Mouse (Mus musculus): ENCODE results near the gene Ywhaq. TPM values are rescaled to one million over a fixed set of nuclear protein-coding genes. Genes with fewer than 3 reads are reported as not detected.
A peak's percentile ranks its signal among the peaks of the same experiment; 100 is the strongest.

The Ywhaq gene
- 417 and 427 TPM in 2 replicates for polyA plus RNA-seq (2014; fragmentation: Nextera tagmentation; extraction: Ambion mirVana)

DNA sequence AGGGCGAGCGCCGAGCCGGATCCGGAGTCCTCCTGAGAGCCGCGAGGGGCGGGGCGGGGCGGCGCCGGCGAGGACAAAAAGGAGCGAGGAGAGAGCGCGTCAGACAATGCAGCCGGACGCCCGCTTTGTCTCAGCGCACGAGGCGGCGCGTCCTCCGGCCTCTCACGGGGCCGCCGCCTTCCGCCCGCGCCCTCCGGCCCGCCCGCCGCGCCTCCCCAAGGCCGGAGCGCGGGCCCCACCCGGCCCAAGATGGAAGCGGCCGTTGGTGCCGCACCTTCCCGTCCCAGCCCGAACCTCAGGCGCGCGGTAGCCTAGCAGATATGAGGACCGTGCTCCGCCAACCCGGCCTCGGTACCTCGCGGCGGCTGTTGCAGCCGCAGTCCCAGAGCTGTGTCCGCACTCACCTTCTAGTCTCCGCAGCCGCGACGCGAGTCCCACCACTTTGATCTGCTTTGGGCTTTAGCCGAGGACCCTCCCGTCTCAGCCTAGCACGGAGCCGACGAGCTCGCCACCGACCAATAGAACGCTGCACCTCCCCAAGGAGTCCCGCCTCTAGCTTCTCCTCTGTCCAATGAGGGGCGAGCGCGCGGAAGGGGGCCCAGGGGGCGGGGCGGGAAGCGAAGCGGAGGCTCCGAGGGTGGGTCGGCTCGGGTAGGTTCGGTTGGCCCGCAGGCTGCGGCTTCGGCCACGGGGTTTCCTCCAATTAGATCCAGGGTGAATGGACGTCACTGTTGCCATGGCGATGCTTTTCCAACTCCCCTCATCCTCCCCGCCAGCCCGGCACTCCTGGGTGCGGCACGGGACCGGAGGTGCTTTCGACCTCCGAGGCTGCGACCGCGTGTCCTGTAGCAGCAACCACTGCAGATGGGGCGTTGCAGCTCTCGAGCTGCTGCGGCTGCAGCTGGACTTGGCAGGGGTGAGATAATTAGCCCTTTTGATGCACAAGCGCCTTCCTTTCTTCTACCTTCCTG is at the start of gene Ywhaq:
Gene Ywhaq (minus strand): TSS at position 538 of the 971 bp plus-strand sequence.
- Histone ChIP-seq H3K4me3 (ENCODE audit: control insufficient read depth in 1 of 2, insufficient read depth in 1 of 2, low read depth in 1 of 2, low read length in 2 of 2) (peak within 1 kb of the TSS; percentile 94 to 97), H3K27ac (replicated peaks in 1 of 2; ENCODE audit: control insufficient read depth in 1 of 2, insufficient read depth in 1 of 2, low read depth in 2 of 2, low read length in 2 of 2) (peak within 1 kb of the TSS; percentile 99 to 100), H3K4me2 (ENCODE audit: low read length) (peak within 1 kb of the TSS; percentile 84), H3K4me1 (ENCODE audit: control insufficient read depth in 2 of 2, insufficient read depth in 2 of 2, low read length in 2 of 2) (peaks cover 5 to 32% of the 10 kb centered on the region in 2 experiments; a peak in 3 of 4 replicates), H3K36me3 (ENCODE audit: control insufficient read depth, insufficient read depth, low read length) (peaks cover 28% of the 10 kb centered on the region), H3K27me3 (ENCODE audit: control insufficient read depth, insufficient read depth, low read length) (no peaks in the 10 kb centered on the region), H3K9me3 (ENCODE audit: control insufficient read depth, low read length) (no peaks in the 10 kb centered on the region), H3K9ac (ENCODE audit: low read length) (peak within 1 kb of the TSS; percentile 99)
- under 1% methylated on average over 75 of the region's 103 CpGs for WGBS
- ATAC-seq (ENCODE audit: insufficient number of reproducible peaks, insufficient read depth, low FRiP score, low read depth) = peak; percentile 100

DNA sequence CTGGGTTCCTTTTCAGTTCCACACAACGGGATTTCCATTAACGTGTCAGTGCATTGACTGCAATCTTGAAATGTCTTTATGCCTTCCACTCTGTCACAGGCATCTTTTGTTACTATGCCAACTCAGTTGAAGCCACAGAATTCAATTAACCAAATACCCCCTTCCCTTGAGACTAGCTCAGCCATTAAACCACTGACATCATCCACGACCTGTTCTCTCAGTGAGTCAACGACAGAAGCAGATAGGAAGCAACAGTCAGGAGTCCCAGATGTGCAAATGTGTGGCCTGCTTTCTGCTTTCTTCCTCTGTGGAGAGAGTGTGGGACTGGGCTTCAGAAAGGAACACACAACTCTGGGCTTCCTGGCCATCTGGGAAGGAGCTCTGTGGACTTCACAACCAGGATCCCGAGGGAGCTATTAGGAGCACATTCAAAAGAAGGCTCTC is 46.0 kb upstream of the Ywhaq start:
- Histone ChIP-seq H3K9me3 (ENCODE audit: control insufficient read depth, low read length) (no peaks in the 10 kb centered on the region), H3K27me3 (ENCODE audit: control insufficient read depth, insufficient read depth, low read length) (no peaks in the 10 kb centered on the region), H3K27ac (replicated peaks in 1 of 2; ENCODE audit: control insufficient read depth in 1 of 2, insufficient read depth in 1 of 2, low read depth in 2 of 2, low read length in 2 of 2) (no peak overlapping the region), H3K4me1 (ENCODE audit: control insufficient read depth in 2 of 2, insufficient read depth in 2 of 2, low read length in 2 of 2) (no peaks in the 10 kb centered on the region), H3K4me3 (ENCODE audit: control insufficient read depth in 1 of 2, insufficient read depth in 1 of 2, low read depth in 1 of 2, low read length in 2 of 2) (no peak overlapping the region), H3K36me3 (ENCODE audit: control insufficient read depth, insufficient read depth, low read length) (no peaks in the 10 kb centered on the region), H3K4me2 (ENCODE audit: low read length) (no peak overlapping the region), H3K9ac (ENCODE audit: low read length) (no peak overlapping the region)
- WGBS = 61% methylated on average over 5 of the region's 5 CpGs
- ATAC-seq (ENCODE audit: insufficient number of reproducible peaks, insufficient read depth, low FRiP score, low read depth) = no peak

DNA sequence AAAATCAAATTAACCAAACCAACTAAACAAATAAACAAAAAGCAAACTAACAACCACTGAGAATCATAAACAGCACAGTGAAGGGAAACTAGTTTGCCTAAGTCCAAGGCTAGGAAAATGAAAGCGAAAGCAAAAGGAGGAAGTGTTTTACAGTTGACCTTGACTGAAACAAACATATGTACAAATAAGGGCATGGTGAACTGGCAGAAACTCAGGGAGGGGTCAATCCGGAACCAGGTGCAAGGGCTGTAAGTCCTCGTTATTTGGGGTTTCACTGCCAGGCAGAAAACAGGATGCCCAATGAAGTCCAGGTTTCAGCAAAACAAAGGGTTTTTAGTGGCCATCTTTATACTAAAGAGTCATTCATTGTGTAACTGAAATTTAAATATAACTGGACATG is 45.2 kb upstream of the Ywhaq start:
- ATAC-seq (ENCODE audit: insufficient number of reproducible peaks, insufficient read depth, low FRiP score, low read depth) = no peak
- H3K4me1 ChIP-seq (ENCODE audit: control insufficient read depth in 2 of 2, insufficient read depth in 2 of 2, low read length in 2 of 2) = no peaks in the 10 kb centered on the region
- WGBS = 83% methylated on average over 3 of the region's 3 CpGs
- H3K9ac ChIP-seq (ENCODE audit: low read length) = no peak overlapping the region
- H3K36me3 ChIP-seq (ENCODE audit: control insufficient read depth, insufficient read depth, low read length) = no peaks in the 10 kb centered on the region
- H3K27me3 ChIP-seq (ENCODE audit: control insufficient read depth, insufficient read depth, low read length) = no peaks in the 10 kb centered on the region
- no peaks in the 10 kb centered on the region for H3K9me3 ChIP-seq (ENCODE audit: control insufficient read depth, low read length)
- H3K4me2 ChIP-seq (ENCODE audit: low read length) = no peak overlapping the region
- H3K4me3 ChIP-seq (ENCODE audit: control insufficient read depth in 1 of 2, insufficient read depth in 1 of 2, low read depth in 1 of 2, low read length in 2 of 2) = no peak overlapping the region
- H3K27ac ChIP-seq (replicated peaks in 1 of 2; ENCODE audit: control insufficient read depth in 1 of 2, insufficient read depth in 1 of 2, low read depth in 2 of 2, low read length in 2 of 2) = no peak overlapping the region

DNA sequence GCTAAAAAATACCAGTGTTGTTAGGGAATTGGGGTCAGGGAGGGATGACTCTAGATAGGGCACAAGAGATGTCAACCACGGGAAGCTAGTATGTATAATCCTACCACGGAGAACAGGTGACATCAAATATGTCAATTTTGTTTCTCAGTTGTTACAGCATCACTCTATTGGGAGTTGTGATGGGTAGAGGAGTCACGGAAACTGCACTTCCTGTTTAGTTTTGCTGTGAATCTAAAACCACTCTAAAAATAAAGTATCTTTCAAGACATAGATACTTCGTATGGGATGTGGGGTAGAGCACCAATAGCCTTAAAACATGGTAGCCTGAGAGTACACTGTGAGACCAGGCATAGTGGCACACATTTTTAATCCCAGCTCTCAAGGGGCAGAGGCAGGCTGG is 42.2 kb upstream of the Ywhaq start:
- Histone ChIP-seq H3K4me2 (ENCODE audit: low read length) (no peak overlapping the region), H3K4me1 (ENCODE audit: control insufficient read depth in 2 of 2, insufficient read depth in 2 of 2, low read length in 2 of 2) (no peaks in the 10 kb centered on the region), H3K27me3 (ENCODE audit: control insufficient read depth, insufficient read depth, low read length) (no peaks in the 10 kb centered on the region), H3K36me3 (ENCODE audit: control insufficient read depth, insufficient read depth, low read length) (no peaks in the 10 kb centered on the region), H3K9ac (ENCODE audit: low read length) (no peak overlapping the region), H3K4me3 (ENCODE audit: control insufficient read depth in 1 of 2, insufficient read depth in 1 of 2, low read depth in 1 of 2, low read length in 2 of 2) (no peak overlapping the region), H3K27ac (replicated peaks in 1 of 2; ENCODE audit: control insufficient read depth in 1 of 2, insufficient read depth in 1 of 2, low read depth in 2 of 2, low read length in 2 of 2) (no peak overlapping the region), H3K9me3 (ENCODE audit: control insufficient read depth, low read length) (no peaks in the 10 kb centered on the region)
- WGBS = 82% methylated on average over 4 of the region's 4 CpGs
- ATAC-seq (ENCODE audit: insufficient number of reproducible peaks, insufficient read depth, low FRiP score, low read depth) = no peak

DNA sequence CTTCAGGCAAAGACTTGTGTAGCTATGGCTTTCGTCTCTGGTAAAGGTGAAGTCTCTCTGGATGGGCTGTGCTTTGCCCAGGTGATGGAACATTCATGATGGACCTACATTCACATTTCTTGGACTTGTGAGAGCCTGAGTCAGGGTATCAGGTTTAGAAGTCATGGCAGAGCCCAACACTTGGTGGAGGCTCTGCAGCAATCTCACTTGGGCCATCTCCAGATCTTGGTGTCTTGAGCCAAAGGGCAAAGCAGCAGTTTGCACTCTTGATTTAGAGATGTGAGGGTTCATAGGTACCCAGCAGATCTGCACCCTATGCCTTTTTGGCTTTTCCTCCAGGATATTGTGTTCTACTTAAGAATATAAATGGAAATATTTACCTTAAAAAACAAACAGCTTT is 38.6 kb upstream of the Ywhaq start:
- Histone ChIP-seq H3K27me3 (ENCODE audit: control insufficient read depth, insufficient read depth, low read length) (no peaks in the 10 kb centered on the region), H3K4me1 (ENCODE audit: control insufficient read depth in 2 of 2, insufficient read depth in 2 of 2, low read length in 2 of 2) (no peaks in the 10 kb centered on the region), H3K4me3 (ENCODE audit: control insufficient read depth in 1 of 2, insufficient read depth in 1 of 2, low read depth in 1 of 2, low read length in 2 of 2) (no peak overlapping the region), H3K36me3 (ENCODE audit: control insufficient read depth, insufficient read depth, low read length) (no peaks in the 10 kb centered on the region), H3K27ac (replicated peaks in 1 of 2; ENCODE audit: control insufficient read depth in 1 of 2, insufficient read depth in 1 of 2, low read depth in 2 of 2, low read length in 2 of 2) (no peak overlapping the region), H3K9me3 (ENCODE audit: control insufficient read depth, low read length) (no peaks in the 10 kb centered on the region), H3K9ac (ENCODE audit: low read length) (no peak overlapping the region), H3K4me2 (ENCODE audit: low read length) (no peak overlapping the region)
- no peak for ATAC-seq (ENCODE audit: insufficient number of reproducible peaks, insufficient read depth, low FRiP score, low read depth)
- 73% methylated on average over 1 of the region's 1 CpGs for WGBS

DNA sequence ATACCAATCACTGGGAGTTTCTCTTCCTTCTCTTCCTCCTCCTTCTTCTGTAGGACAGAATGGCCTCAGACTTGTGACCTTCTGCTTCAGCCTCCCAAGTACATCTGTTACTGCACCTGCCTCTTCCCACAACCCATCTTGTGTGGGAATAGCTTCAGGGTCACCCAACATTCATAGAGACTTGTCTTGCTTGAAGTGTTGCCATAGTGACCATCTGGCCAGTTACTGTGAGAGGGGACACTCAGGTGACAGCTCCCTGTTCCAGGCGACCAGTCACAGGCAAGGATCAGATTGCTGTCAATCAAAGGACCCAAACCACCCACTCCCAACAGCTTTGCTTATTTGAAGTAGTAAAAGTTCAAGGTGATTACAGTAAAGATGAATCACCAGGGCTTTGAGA is 34.3 kb upstream of the Ywhaq start:
- WGBS = 21% methylated on average over 1 of the region's 1 CpGs
- Histone ChIP-seq H3K4me2 (ENCODE audit: low read length) (no peak overlapping the region), H3K27me3 (ENCODE audit: control insufficient read depth, insufficient read depth, low read length) (no peaks in the 10 kb centered on the region), H3K9ac (ENCODE audit: low read length) (no peak overlapping the region), H3K36me3 (ENCODE audit: control insufficient read depth, insufficient read depth, low read length) (no peaks in the 10 kb centered on the region), H3K9me3 (ENCODE audit: control insufficient read depth, low read length) (no peaks in the 10 kb centered on the region), H3K4me3 (ENCODE audit: control insufficient read depth in 1 of 2, insufficient read depth in 1 of 2, low read depth in 1 of 2, low read length in 2 of 2) (no peak overlapping the region), H3K4me1 (ENCODE audit: control insufficient read depth in 2 of 2, insufficient read depth in 2 of 2, low read length in 2 of 2) (no peaks in the 10 kb centered on the region; a peak in 1 of 4 replicates), H3K27ac (replicated peaks in 1 of 2; ENCODE audit: control insufficient read depth in 1 of 2, insufficient read depth in 1 of 2, low read depth in 2 of 2, low read length in 2 of 2) (no peak overlapping the region)
- no peak for ATAC-seq (ENCODE audit: insufficient number of reproducible peaks, insufficient read depth, low FRiP score, low read depth)

DNA sequence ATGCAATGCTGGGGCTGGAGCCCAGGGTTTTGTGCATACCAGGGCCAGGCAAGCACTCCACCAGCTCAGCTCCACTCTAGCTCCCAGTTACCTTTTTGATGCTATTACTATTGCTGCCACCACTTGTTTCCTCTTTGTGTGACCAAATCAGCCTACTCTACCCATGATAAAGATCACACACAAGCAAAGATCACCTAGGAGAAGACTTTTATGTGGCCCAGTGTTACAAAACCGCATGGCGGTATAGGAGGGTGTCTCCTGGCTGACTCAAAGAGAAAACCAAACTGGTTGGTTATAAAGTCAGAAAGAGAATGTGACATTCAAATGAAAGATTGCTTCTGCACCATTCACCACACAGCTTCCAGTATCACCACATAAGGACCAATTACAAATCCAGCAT is 33.9 kb upstream of the Ywhaq start:
- H3K36me3 ChIP-seq (ENCODE audit: control insufficient read depth, insufficient read depth, low read length) = no peaks in the 10 kb centered on the region
- 88% methylated on average over 2 of the region's 2 CpGs for WGBS
- no peak for ATAC-seq (ENCODE audit: insufficient number of reproducible peaks, insufficient read depth, low FRiP score, low read depth)
- no peaks in the 10 kb centered on the region for H3K9me3 ChIP-seq (ENCODE audit: control insufficient read depth, low read length)
- no peaks in the 10 kb centered on the region for H3K27me3 ChIP-seq (ENCODE audit: control insufficient read depth, insufficient read depth, low read length)
- H3K9ac ChIP-seq (ENCODE audit: low read length) = no peak overlapping the region
- H3K27ac ChIP-seq (replicated peaks in 1 of 2; ENCODE audit: control insufficient read depth in 1 of 2, insufficient read depth in 1 of 2, low read depth in 2 of 2, low read length in 2 of 2) = no peak overlapping the region
- no peak overlapping the region for H3K4me3 ChIP-seq (ENCODE audit: control insufficient read depth in 1 of 2, insufficient read depth in 1 of 2, low read depth in 1 of 2, low read length in 2 of 2)
- no peaks in the 10 kb centered on the region; a peak in 1 of 4 replicates for H3K4me1 ChIP-seq (ENCODE audit: control insufficient read depth in 2 of 2, insufficient read depth in 2 of 2, low read length in 2 of 2)
- H3K4me2 ChIP-seq (ENCODE audit: low read length) = no peak overlapping the region
